ENCODE assay signal across 25 mouse cellular contexts in genomic region chr3:16688973-16689372, GRCm38 (mm10).
"Had no signal": no experiment of that assay in that cellular context is flagged by ENCODE, and none has a peak within 500 bp of the region (broad histone marks: within the 10 kb centered on the region; RNA-seq: fewer than 3 reads in every experiment).

No protein-coding gene starts in this region.

- DNase-seq: gastrocnemius, adult 2 months; gastrocnemius, postnatal 10 days; gastrocnemius, postnatal 25 days; heart, adult 18-20 months; heart, postnatal 10 days; heart, postnatal 4 days; kidney, adult 18-20 months; kidney, adult 8-10 months; kidney, postnatal 10 days; kidney, postnatal 25 days; kidney, postnatal 4 days; liver had no signal

- H3K9ac ChIP-seq: heart, embryonic 12.5 days; hindbrain, embryonic 14.5 days; intestine, embryonic 15.5 days; limb, embryonic 12.5 days had no signal

- H3K4me2 ChIP-seq: heart, embryonic 12.5 days; hindbrain, embryonic 14.5 days; intestine, embryonic 15.5 days; limb, embryonic 12.5 days; liver, embryonic 11.5 days had no signal

- H3K27me3 ChIP-seq: heart, embryonic 12.5 days; intestine, embryonic 15.5 days; limb, embryonic 12.5 days had no signal

- H3K27ac ChIP-seq: gastrocnemius, adult 2 months; heart, embryonic 10.5 days; hindbrain, embryonic 10.5 days; hindbrain, embryonic 14.5 days; intestine, embryonic 15.5 days; layer of hippocampus, adult 2 months; left cerebral cortex, adult 2 months; limb, embryonic 10.5 days; limb, embryonic 12.5 days had no signal

- ATAC-seq: hindbrain, embryonic 16.5 days; inflammation-experienced regulatory T-cells, adult 6 months; intestine, embryonic 15.5 days; intestine, postnatal 0 days had no signal

- H3K4me1 ChIP-seq: heart, embryonic 10.5 days; heart, embryonic 12.5 days; hindbrain, embryonic 10.5 days; intestine, embryonic 15.5 days; limb, embryonic 10.5 days; limb, embryonic 12.5 days had no signal

- H3K4me3 ChIP-seq: gastrocnemius, adult 2 months; heart, embryonic 10.5 days; heart, embryonic 12.5 days; hindbrain, embryonic 10.5 days; intestine, embryonic 15.5 days; layer of hippocampus, adult 2 months; left cerebral cortex, adult 2 months; limb, embryonic 10.5 days; limb, embryonic 12.5 days had no signal

- H3K36me3 ChIP-seq: heart, embryonic 10.5 days; heart, embryonic 12.5 days; hindbrain, embryonic 10.5 days; intestine, embryonic 15.5 days; limb, embryonic 10.5 days; limb, embryonic 12.5 days had no signal

- H3K9me3 ChIP-seq: heart, embryonic 10.5 days; heart, embryonic 12.5 days; hindbrain, embryonic 10.5 days; intestine, embryonic 15.5 days; limb, embryonic 10.5 days; limb, embryonic 12.5 days had no signal
